Mouse (Mus musculus) limb, embryonic 15.5 days (tissue): ENCODE measurements around the gene Cybrd1. TPM values are rescaled to one million over a fixed set of nuclear protein-coding genes. Genes with fewer than 3 reads are reported as not detected.

Experiments
- ATAC-seq: fragments of 200-750 bp; cut with Nextera tagmentation; 2 replicates; pipeline ENCODE4 v1.8.0; 2017; ENCODE audit warnings: low read depth, moderate TSS enrichment; ENCODE audit not compliant: insufficient number of reproducible peaks, low FRiP score, low TSS enrichment
- H3K27ac ChIP-seq: fragments of 300-500 bp; sonication (generic); 2 replicates; pipeline ENCODE4 v1.5.1; 2015; ENCODE audit warnings: moderate library complexity, mild to moderate bottlenecking, inconsistent platforms
- H3K27me3 ChIP-seq: fragments of 300-500 bp; sonication (generic); 2 replicates; pipeline ENCODE4 v1.6.1; 2015; ENCODE audit warnings: inconsistent platforms
- H3K36me3 ChIP-seq: fragments of 300-500 bp; sonication (generic); 2 replicates; pipeline ENCODE4 v1.6.1; 2015; ENCODE audit warnings: inconsistent platforms
- H3K4me1 ChIP-seq: fragments of 300-500 bp; sonication (generic); 2 replicates; pipeline ENCODE4 v1.6.1; 2015; ENCODE audit warnings: inconsistent platforms
- H3K4me2 ChIP-seq: fragments of 300-500 bp; sonication (generic); 2 replicates; pipeline ENCODE4 v1.6.1; 2015; ENCODE audit warnings: mild to moderate bottlenecking, inconsistent platforms
- H3K4me3 ChIP-seq: fragments of 300-500 bp; sonication (generic); 2 replicates; pipeline ENCODE4 v1.5.1; 2015; ENCODE audit warnings: mild to moderate bottlenecking, inconsistent platforms
- H3K9ac ChIP-seq: fragments of 300-500 bp; sonication (generic); 2 replicates; pipeline ENCODE4 v1.6.1; 2015; ENCODE audit warnings: inconsistent platforms
- H3K9me3 ChIP-seq: fragments of 300-500 bp; sonication (generic); 2 replicates; pipeline ENCODE4 v1.6.1; 2016; ENCODE audit warnings: inconsistent platforms
- WGBS: fragments of 180-500 bp; shearing (Covaris S2); methylation state at CpG from one replicate; pipeline ENCODE4 v1.1.7; 2015; 5-methylcytosine and 5-hydroxymethylcytosine counted together
- polyA plus RNA-seq: library from polyadenylated mRNA; unstranded; fragments of >200 nt; fragmentation: Nextera tagmentation; extraction: Ambion mirVana; gene quantifications from 2 replicates; pipeline ENCODE4 v1.2.1, GENCODE M21; 2015

The Cybrd1 gene
- polyA plus RNA-seq, 1 experiment from 2014 or later, result 9.4 TPM

- H3K4me1 ChIP-seq, result peaks cover 6% of the 10 kb centered on the region; the same call in 1 of the 2 replicates
- H3K4me3 ChIP-seq, result no peak overlapping the region
- 65% methylated on average over 3 of the region's 3 CpGs for WGBS
- H3K9me3 ChIP-seq, result no peaks in the 10 kb centered on the region
- no peak overlapping the region for H3K27ac ChIP-seq
- no peak for ATAC-seq
- no peaks in the 10 kb centered on the region for H3K27me3 ChIP-seq
- no peaks in the 10 kb centered on the region for H3K36me3 ChIP-seq
- H3K4me2 ChIP-seq, result no peak overlapping the region
- H3K9ac ChIP-seq, result no peak overlapping the region
These were observed 13.0 kb upstream of the Cybrd1 start for GRCm38 (mm10) chr2:71104696-71105095.

DNA sequence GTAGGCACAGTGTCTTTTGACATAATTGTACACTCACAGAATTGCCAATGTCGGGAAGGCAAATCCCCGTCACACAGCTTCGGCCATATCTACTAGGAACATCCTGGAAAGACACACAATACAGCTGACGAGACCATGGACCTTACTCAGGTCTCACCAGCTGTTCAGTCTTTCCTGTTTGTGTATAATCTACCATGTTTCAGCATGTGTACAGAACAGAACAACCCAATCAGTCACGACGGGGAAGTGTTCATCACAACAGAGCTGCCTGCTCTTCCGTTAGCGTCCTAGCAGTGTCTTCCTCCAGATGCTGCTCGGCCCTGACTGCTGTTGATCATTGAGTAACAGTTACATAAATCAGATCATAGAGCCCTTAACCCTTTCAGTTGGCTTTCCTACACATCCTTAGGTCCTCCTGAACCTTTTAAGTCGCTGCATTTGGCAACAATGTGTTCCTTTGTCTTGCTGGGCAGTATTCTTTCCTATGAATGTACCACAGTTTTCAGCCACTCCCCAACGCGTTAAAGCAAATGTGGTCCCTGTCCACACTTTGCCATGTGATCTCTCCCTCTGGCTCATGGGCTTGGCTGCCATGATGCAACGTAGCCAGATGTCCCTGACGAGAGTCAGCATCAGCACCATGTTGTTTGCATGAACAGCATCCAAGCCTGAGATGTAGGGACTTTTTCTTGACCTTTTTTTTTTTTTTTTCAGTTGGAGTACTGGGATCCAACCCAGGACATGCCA, 12.1 kb upstream of the Cybrd1 start:
- H3K4me2 ChIP-seq, result no peak overlapping the region
- H3K9me3 ChIP-seq, result no peaks in the 10 kb centered on the region
- no peaks in the 10 kb centered on the region for H3K27me3 ChIP-seq
- H3K4me1 ChIP-seq, result peaks cover 6% of the 10 kb centered on the region; the same call in 1 of the 2 replicates
- H3K36me3 ChIP-seq, result no peaks in the 10 kb centered on the region
- no peak overlapping the region for H3K27ac ChIP-seq
- whole genome bisulfite sequencing, result 79% methylated on average over 14 of the region's 14 CpGs
- no peak for ATAC-seq
- no peak overlapping the region for H3K9ac ChIP-seq
- H3K4me3 ChIP-seq, result no peak overlapping the region

- Histone ChIP-seq H3K27ac (no peak overlapping the region), H3K4me3 (no peak overlapping the region), H3K4me1 (peaks cover 6% of the 10 kb centered on the region; the same call in 1 of the 2 replicates), H3K4me2 (no peak overlapping the region), H3K9ac (no peak overlapping the region), H3K9me3 (no peaks in the 10 kb centered on the region), H3K27me3 (no peaks in the 10 kb centered on the region), H3K36me3 (no peaks in the 10 kb centered on the region)
- ATAC-seq, result no peak
- 71% methylated on average over 2 of the region's 2 CpGs for WGBS
These were observed 10.5 kb upstream of the Cybrd1 start for GRCm38 (mm10) chr2:71107225-71107624.

DNA sequence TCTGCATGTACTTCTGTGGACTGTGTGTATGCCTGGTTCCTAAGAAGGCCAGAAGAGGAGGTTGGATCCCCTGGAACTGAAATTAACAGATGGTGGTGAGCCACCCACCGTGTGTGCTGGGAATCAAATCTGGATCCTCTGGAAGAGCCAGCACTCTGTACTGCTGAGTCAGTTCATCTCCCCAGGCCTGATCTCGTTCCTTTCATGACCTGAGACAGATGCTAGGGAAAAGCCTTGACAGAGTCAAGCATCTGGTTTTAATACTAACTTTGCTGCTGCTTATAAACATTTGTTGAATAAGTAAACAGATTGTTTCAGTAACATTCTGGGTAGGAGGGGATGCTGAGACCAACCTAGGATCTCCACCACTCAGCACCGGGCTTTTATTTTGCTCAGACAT, 9.2 kb upstream of the Cybrd1 start:
- no peak overlapping the region for H3K27ac ChIP-seq

GRCm38 (mm10) chr2:71113489-71114171, 4.1 kb upstream of the Cybrd1 start:
- peak; percentile 55; the same call in 1 of the 2 replicates for ATAC-seq
- no peak overlapping the region for H3K4me3 ChIP-seq
- H3K27ac ChIP-seq, result no peak overlapping the region
- H3K36me3 ChIP-seq, result no peaks in the 10 kb centered on the region
- no peak overlapping the region for H3K4me2 ChIP-seq
- 31% methylated on average over 5 of the region's 6 CpGs for WGBS
- H3K27me3 ChIP-seq, result no peaks in the 10 kb centered on the region
- H3K9me3 ChIP-seq, result no peaks in the 10 kb centered on the region
- no peak overlapping the region for H3K9ac ChIP-seq
- peaks cover 16% of the 10 kb centered on the region for H3K4me1 ChIP-seq

More for the DNA sequence above, 9.2 kb upstream of the Cybrd1 start:
- no peaks in the 10 kb centered on the region for H3K9me3 ChIP-seq
- H3K9ac ChIP-seq, result no peak overlapping the region
- no peak for ATAC-seq
- no peaks in the 10 kb centered on the region for H3K36me3 ChIP-seq
- no peak overlapping the region for H3K4me2 ChIP-seq
- WGBS, result 40% methylated on average over 3 of the region's 3 CpGs
- no peaks in the 10 kb centered on the region for H3K4me1 ChIP-seq
- H3K4me3 ChIP-seq, result no peak overlapping the region
- H3K27me3 ChIP-seq, result no peaks in the 10 kb centered on the region

DNA sequence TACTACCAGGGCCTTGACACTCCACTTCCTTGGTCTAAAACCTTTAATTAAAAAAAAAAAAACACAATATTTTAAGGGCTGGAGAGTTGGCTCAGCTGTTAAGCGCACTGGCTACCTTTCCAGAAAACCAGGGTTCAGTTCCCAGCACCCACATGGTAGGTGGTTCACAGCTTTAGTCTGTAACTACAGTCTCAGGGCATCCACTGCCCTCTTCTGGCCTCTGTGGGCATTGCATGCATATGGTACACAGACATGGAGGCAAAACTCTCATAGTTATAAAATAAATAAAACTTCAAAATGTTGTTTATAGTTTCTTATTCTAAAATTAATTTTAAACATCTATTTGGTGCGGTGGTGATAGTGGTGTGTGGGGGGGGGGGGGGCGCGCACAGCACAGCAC, 1.6 kb upstream of the Cybrd1 start:
- Histone ChIP-seq H3K4me3 (no peak overlapping the region), H3K36me3 (no peaks in the 10 kb centered on the region), H3K4me2 (no peak overlapping the region), H3K9ac (no peak overlapping the region), H3K27me3 (no peaks in the 10 kb centered on the region), H3K4me1 (peaks cover 25% of the 10 kb centered on the region), H3K9me3 (no peaks in the 10 kb centered on the region), H3K27ac (no peak overlapping the region)
- WGBS, result 89% methylated on average over 4 of the region's 4 CpGs
- ATAC-seq, result no peak

DNA sequence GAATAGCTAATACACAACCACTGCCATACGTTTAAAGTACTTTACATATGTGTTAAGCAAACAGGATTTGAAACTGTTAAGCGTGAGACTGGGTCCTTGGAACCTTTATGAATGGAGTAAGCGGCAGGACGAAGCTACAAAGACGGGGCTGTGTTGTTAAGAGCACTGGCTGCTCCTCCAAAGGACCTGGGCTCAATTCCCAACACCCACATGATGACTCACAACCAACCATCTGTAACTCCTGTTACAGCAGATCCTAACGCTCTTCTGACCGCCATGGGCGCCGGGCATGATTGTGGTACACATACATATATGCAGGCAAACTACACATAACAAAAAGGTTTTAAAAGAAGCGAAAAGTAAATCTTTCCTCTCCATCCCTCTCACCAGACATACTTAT, 3.1 kb downstream of the Cybrd1 start:
- H3K9me3 ChIP-seq, result no peaks in the 10 kb centered on the region
- 0 out of 2 replicates have a peak overlapping the region, but pooled peaks have one; percentile 7 for H3K27ac ChIP-seq
- no peak overlapping the region for H3K4me2 ChIP-seq
- no peak overlapping the region for H3K4me3 ChIP-seq
- H3K4me1 ChIP-seq, result peaks cover 35% of the 10 kb centered on the region
- no peaks in the 10 kb centered on the region for H3K36me3 ChIP-seq
- 77% methylated on average over 10 of the region's 10 CpGs for WGBS
- H3K9ac ChIP-seq, result no peak overlapping the region
- ATAC-seq, result no peak
- H3K27me3 ChIP-seq, result no peaks in the 10 kb centered on the region

GRCm38 (mm10) chr2:71121406-71121805, 3.7 kb downstream of the Cybrd1 start:
- ATAC-seq, result no peak
- Histone ChIP-seq H3K4me1 (peaks cover 35% of the 10 kb centered on the region), H3K4me3 (no peak overlapping the region), H3K27ac (peak overlapping the region; percentile 33; the same call in 1 of the 2 replicates), H3K4me2 (no peak overlapping the region), H3K27me3 (no peaks in the 10 kb centered on the region), H3K9ac (no peak overlapping the region), H3K36me3 (no peaks in the 10 kb centered on the region), H3K9me3 (no peaks in the 10 kb centered on the region)
- WGBS, result 33% methylated on average over 5 of the region's 5 CpGs

DNA sequence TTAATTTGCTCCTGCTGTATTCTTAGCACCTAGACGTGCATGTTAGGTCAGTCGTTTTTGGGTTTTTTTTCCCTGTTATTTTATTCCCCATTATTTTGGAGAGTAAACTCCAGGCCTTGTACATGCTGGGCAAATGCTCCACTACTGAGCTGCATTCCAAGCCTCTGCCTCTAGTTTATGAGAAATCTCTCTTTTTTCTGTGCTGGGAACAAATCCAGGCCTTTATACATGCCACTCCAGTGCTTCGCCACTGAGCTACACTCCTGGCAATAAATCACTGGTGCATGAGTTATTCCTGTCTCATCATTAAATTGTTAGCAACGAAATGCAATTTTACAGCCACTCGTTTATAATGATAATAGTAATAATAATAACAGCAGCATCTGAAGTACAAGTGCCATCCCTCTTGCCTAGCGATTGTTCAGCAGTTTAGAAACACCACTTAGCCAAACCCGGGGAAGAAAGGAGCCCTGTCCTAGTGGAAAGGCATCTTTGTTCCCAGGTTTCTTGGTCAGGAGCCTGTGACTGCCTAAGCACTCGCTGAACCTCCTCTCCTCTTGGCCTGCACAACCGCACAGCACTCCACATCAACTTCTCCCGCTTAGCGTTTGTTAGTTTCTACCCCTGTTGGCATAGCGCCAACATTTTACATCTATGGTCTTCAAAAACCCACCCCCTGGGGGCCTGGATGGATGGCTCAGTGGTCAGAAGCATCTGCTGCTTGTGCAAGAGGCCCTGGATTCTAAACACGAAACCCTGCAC, 4.7 kb downstream of the Cybrd1 start:
- Histone ChIP-seq H3K9me3 (no peaks in the 10 kb centered on the region), H3K36me3 (no peaks in the 10 kb centered on the region), H3K4me3 (no peak overlapping the region), H3K9ac (no peak overlapping the region), H3K4me2 (no peak overlapping the region), H3K4me1 (peaks cover 34% of the 10 kb centered on the region), H3K27ac (peak overlapping the region; percentile 57), H3K27me3 (no peaks in the 10 kb centered on the region)
- ATAC-seq, result no peak
- 47% methylated on average over 13 of the region's 13 CpGs for WGBS

GRCm38 (mm10) chr2:71123591-71123990, 5.9 kb downstream of the Cybrd1 start:
- ATAC-seq, result no peak
- no peak overlapping the region for H3K4me2 ChIP-seq
- no peak overlapping the region for H3K27ac ChIP-seq
- peaks cover 24% of the 10 kb centered on the region for H3K4me1 ChIP-seq
- 33% methylated on average over 2 of the region's 2 CpGs for WGBS
- no peaks in the 10 kb centered on the region for H3K27me3 ChIP-seq
- H3K9me3 ChIP-seq, result no peaks in the 10 kb centered on the region
- no peak overlapping the region for H3K4me3 ChIP-seq
- H3K36me3 ChIP-seq, result no peaks in the 10 kb centered on the region
- H3K9ac ChIP-seq, result no peak overlapping the region

DNA sequence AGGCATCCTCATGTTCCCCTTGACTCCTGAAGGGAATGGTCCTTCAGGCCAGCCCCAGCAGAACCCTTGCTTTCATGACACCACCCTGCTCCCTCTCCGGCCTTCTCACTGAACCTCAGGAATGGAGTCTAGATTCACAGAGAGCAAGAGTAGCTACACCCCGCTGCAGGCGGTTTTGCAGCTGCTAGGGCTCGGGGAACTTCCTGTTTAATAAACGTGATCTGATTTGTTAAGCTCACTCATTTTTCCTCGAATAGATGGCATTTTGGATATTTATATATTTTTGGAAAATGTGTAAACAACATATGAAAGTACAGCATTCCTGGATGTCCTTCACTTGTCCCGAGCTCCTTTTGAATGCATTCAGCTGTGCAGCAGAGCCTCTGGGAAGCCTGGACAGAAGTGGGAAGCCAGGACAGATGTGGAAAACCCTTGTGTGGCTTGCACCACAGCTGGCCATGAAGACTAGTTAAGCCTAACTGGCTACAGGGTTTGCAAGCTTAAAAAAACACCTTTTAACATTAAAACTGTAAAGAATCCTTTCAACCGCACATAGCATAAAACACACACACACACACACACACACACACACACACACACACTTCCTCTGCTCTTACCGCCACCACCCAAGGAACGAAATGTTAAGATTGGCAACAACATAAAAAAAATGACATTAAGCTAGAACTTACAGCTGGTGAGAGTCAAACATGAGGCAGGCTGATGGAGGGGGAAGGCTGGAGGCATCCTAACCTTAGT, 10.2 kb downstream of the Cybrd1 start:
- H3K27ac ChIP-seq, result no peak overlapping the region
- no peaks in the 10 kb centered on the region for H3K9me3 ChIP-seq
- H3K27me3 ChIP-seq, result no peaks in the 10 kb centered on the region
- peaks cover 12% of the 10 kb centered on the region; the same call in 1 of the 2 replicates for H3K36me3 ChIP-seq
- ATAC-seq, result no peak
- H3K4me1 ChIP-seq, result peaks cover 5% of the 10 kb centered on the region; the same call in 1 of the 2 replicates
- no peak overlapping the region for H3K9ac ChIP-seq
- no peak overlapping the region for H3K4me3 ChIP-seq
- 61% methylated on average over 10 of the region's 10 CpGs for WGBS
- no peak overlapping the region for H3K4me2 ChIP-seq
